ENCODE assay signal across 8 mouse cellular contexts in the genomic region with DNA sequence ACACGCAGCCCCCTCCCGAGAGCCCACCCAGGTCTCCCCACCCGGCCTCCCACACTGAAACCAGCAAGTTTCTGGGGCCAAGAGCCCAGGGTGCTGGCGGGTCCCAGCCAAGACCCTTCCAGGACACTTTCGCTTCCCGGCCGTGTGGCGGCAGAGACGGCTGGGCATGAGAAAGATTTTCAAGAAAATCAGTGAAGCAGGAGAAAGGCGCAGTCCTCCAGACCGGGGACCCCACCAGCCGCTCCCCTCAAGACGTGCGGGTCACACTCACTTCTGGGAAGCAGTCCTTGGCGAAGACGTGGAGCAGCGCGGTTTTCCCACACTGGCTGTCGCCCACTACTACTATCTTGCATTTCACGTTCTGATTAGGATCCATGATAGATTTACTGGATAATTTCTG. TPM values are rescaled to one million over a fixed set of nuclear protein-coding genes. Genes with fewer than 3 reads are reported as not detected.
DNase-seq lines count a peak whose midpoint lies in the region; ATAC-seq and TF ChIP-seq lines count a peak whose summit lies in the region.

No protein-coding gene starts in this region.

- H3K9ac ChIP-seq in forebrain, embryonic 14.5 days (ENCODE audit: low read length) = peak overlapping the region; percentile 98

- 0 out of 2 replicates have a peak, but pooled peaks cover 3% of the 10 kb centered on the region for H3K36me3 ChIP-seq in forebrain, embryonic 14.5 days (ENCODE audit: control insufficient read depth, insufficient read depth, low read length)
- peaks cover 31% of the 10 kb centered on the region for H3K36me3 ChIP-seq in hindbrain, embryonic 10.5 days

- no peak for TF ChIP-seq CTCF in bone marrow macrophage, adult 2 months (IDR thresholded peaks at IDR 0.05; ENCODE audit: low read depth, low read length)

- no peak for TF ChIP-seq POLR2A in bone marrow macrophage, adult 2 months (IDR thresholded peaks at IDR 0.05; ENCODE audit: borderline replicate concordance, low read depth, low read length)

- H3K27ac ChIP-seq in bone marrow macrophage, adult 2 months (ENCODE audit: insufficient read depth, low read depth, low read length) = no peak overlapping the region
- H3K27ac ChIP-seq in forebrain, embryonic 14.5 days (ENCODE audit: low read depth, low read length) = peak overlapping the region; percentile 94
- peak overlapping the region; percentile 99 for H3K27ac ChIP-seq in hindbrain, embryonic 10.5 days

- ATAC-seq in forebrain, embryonic 14.5 days = peak; percentile 35

- no peaks in the 10 kb centered on the region for H3K27me3 ChIP-seq in forebrain, embryonic 14.5 days (replicated peaks; ENCODE audit: control insufficient read depth, insufficient read depth, low read length)
- no peaks in the 10 kb centered on the region; the same call in 1 of the 2 replicates for H3K27me3 ChIP-seq in hindbrain, embryonic 10.5 days (ENCODE audit: insufficient read depth, poor library complexity, severe bottlenecking)

- peak overlapping the region; percentile 91 for H3K4me3 ChIP-seq in bone marrow macrophage, adult 2 months (ENCODE audit: insufficient read depth, low read length)
- peak overlapping the region; percentile 91 for H3K4me3 ChIP-seq in forebrain, embryonic 14.5 days (ENCODE audit: low read depth, low read length)
- H3K4me3 ChIP-seq in hindbrain, embryonic 10.5 days = peak overlapping the region; percentile 92

- H3K9me3 ChIP-seq in forebrain, embryonic 14.5 days (replicated peaks; ENCODE audit: control insufficient read depth, low read length) = no peaks in the 10 kb centered on the region
- H3K9me3 ChIP-seq in hindbrain, embryonic 10.5 days = no peaks in the 10 kb centered on the region

- peaks cover 16% of the 10 kb centered on the region for H3K4me1 ChIP-seq in bone marrow macrophage, adult 2 months (ENCODE audit: control insufficient read depth, insufficient read depth, low read length)
- H3K4me1 ChIP-seq in forebrain, embryonic 14.5 days (ENCODE audit: control insufficient read depth, insufficient read depth, low read length) = peaks cover 18% of the 10 kb centered on the region
- peaks cover 25% of the 10 kb centered on the region for H3K4me1 ChIP-seq in hindbrain, embryonic 10.5 days (replicated peaks)

- intact Hi-C loops in left cerebral cortex, postnatal 14 days (cut with DNase I) = loop anchor here (5.0 kb wide), 2 partner anchors 176 to 841 kb away; no protein-coding TSS in a partner anchor

- peak; percentile 52 to 84 for DNase-seq in adrenal gland, adult (ENCODE audit: inconsistent age in 2 of 2, low spot score in 1 of 2)
- DNase-seq in adrenal gland, postnatal 4 days (ENCODE audit: low spot score in 2 of 2) = no peak
- DNase-seq in forebrain, embryonic 14.5 days (ENCODE audit: low spot score) = peak; percentile 58
- DNase-seq in hindbrain, embryonic 10.5 days (ENCODE audit: low spot score) = peak; percentile 60
- peak; percentile 13 to 23 for DNase-seq in left cerebral cortex, postnatal 14 days (ENCODE audit: low spot score in 2 of 2)
- DNase-seq in lung, postnatal 4 days = peak; percentile 51 to 53
- peak; percentile 50 for DNase-seq in right cerebral cortex, postnatal 4 days

- peak overlapping the region; percentile 74 for H3K4me2 ChIP-seq in forebrain, embryonic 14.5 days (ENCODE audit: low read length)

- WGBS in forebrain, embryonic 14.5 days = 0% methylated on average over 20 of the region's 20 CpGs
- WGBS in hindbrain, embryonic 10.5 days = under 1% methylated on average over 20 of the region's 20 CpGs

RNA-seq across cellular contexts. Expression of a gene that starts 0.5 kb away (rescaled TPM):
- total RNA-seq in adrenal gland, postnatal 4 days (2021) = 10 to 100 TPM; 49.6 to 53.4 TPM
- 48.5 and 53.1 TPM in 2 replicates for polyA plus RNA-seq in bone marrow macrophage, adult 2 months (2012; ENCODE audit: insufficient read depth, insufficient read length, missing spikeins)
- polyA plus RNA-seq in forebrain, embryonic 14.5 days (2014; fragmentation: Nextera tagmentation; extraction: Ambion mirVana) = 191 and 206 TPM in 2 replicates
- polyA plus RNA-seq in hindbrain, embryonic 10.5 days (2016; fragmentation: Nextera tagmentation; extraction: Ambion mirVana) = 154 and 217 TPM in 2 replicates
- 10 to 100 TPM; 17.6 to 22.8 TPM for total RNA-seq in left cerebral cortex, postnatal 14 days (2021)

Comparison
In these comparisons a context has a peak if more than half of its experiments do, and no peak if none do; other contexts are left out.
1. DNase-seq: peak in adrenal gland, adult (2 of 2), forebrain, embryonic 14.5 days (single experiment), hindbrain, embryonic 10.5 days (single experiment), left cerebral cortex, postnatal 14 days (2 of 2), lung, postnatal 4 days (2 of 2) and right cerebral cortex, postnatal 4 days (single experiment); none in adrenal gland, postnatal 4 days (0 of 2).
2. Peak in every context shown above with its lines, with median percentiles within 50 percentile points of each other: H3K4me3 ChIP-seq.